Mouse (Mus musculus): ENCODE results near the gene Tnfsf10.
"Not testable (repeated sequence)": the region's sequence is repeated elsewhere in the genome, so short reads cannot be mapped to it uniquely, and the experiment has no call there.

The Tnfsf10 gene

DNA sequence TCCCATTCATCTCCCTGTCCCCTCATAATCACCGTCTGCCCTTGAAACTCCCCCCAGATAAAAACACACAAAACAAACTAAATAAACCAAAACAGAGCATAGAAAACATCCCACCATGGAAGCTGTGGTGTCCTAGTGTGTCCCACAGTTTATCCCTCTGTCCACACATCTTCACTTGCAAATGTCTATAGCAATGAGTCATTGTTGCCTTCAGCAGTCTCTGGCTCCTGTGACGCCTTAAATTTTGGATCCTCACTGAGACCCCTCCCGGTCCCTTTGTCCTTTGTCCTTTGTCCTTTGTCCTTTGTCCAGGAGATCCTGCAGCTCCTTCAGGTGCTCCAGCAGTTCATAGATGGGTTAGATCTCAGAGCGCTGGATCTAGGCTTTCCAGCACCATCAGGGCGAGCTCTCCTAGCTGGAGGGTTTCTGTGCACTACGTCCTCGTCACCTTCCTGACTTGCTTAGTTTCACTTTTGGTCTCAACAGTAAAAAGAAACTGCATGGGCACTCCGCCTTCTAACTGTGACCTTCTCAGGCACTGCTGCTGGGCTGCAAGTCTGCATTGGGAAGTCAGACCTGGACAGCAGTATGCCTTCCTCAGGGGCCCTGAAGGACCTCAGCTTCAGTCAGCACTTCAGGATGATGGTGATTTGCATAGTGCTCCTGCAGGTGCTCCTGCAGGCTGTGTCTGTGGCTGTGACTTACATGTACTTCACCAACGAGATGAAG, at the start of gene Tnfsf10:
Tnfsf10 (plus strand) TSS at position 470 of the 729 bp plus-strand sequence.
- DNase-seq (ENCODE audit: low read depth, low spot score) = peak; percentile 84

- no peak for DNase-seq (ENCODE audit: low read depth, low spot score)
Observed at GRCm38 (mm10) chr3:27267327-27267726, 49.5 kb upstream of the Tnfsf10 start.

DNA sequence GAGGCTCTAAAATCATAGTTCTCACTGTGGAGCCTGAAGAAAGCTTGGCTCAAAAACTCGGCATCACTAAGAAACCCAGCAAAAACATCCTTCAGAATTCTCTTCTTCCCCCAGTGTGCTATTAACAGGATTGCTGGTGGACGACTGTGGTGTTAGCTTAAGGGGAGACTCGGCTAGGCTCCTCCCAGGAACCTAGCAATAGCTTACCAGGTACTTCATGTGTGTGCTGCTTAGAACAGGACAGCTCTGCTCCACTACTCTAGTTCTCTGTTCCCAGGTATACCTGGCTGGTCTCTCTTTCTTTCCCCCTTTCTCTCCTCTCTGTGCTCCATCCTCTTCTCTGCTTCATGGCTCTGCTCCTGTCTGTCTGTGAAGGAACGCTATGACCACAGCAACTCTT, 48.9 kb upstream of the Tnfsf10 start:
- no peak for DNase-seq (ENCODE audit: low read depth, low spot score)

DNA sequence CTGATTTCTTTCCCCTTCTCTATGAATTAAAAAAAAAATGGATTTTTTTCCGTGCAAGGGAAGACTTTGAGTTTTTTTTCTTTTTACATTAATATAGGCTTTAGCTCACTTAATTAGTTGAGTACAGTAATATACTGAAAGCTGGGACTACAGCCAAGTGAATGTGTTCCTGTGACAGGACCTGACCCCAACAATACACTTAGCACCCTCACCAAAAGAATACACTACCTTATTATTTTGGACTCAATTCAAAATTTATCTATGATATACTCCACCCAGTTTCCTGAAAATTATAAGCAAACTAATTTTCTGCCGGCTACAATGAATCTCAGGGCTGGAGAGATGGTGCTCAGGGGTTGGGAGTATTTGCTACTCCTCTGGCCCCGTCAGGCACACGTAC, 47.7 kb upstream of the Tnfsf10 start:
- DNase-seq (ENCODE audit: low read depth, low spot score) = no peak

DNA sequence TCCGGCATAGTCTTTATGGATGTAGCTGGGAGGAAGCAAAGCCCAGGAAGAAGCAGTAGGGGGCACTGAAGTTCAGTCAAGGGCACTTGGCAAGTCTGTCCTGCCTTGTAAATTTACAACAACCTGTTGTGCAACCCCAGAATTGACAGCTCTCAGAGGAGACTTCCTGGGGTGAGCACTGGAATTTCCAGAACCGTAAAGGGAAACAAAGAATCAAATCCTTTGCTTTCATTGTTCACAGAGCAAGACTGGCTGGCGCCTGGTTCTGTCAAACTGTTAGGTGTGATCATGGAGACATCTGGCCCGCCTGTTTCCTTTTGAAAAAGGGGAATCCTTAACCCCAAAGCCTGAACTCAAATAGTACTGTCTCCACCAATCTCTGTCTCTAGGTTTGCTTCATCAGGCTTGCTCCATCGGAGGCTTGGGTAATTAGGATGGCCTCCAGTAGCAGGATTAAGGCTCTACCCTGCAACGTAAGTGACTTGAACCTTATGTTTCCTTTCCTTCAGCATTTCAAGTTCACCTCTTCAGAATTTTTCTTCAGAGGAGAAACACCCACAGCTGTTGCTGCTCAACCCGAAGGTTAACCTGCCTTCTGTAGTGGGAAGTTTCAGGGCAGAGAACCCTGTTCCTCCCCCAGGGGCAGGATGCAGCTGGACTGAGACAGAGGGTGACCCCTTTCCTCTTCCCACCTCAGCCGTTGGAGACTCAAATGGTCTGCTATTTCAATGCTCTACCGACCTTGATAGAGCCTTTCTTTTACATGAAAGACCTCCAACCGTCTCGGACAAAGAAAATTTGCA, 46.5 kb upstream of the Tnfsf10 start:
- peak; percentile 36 for DNase-seq (ENCODE audit: low read depth, low spot score)

DNA sequence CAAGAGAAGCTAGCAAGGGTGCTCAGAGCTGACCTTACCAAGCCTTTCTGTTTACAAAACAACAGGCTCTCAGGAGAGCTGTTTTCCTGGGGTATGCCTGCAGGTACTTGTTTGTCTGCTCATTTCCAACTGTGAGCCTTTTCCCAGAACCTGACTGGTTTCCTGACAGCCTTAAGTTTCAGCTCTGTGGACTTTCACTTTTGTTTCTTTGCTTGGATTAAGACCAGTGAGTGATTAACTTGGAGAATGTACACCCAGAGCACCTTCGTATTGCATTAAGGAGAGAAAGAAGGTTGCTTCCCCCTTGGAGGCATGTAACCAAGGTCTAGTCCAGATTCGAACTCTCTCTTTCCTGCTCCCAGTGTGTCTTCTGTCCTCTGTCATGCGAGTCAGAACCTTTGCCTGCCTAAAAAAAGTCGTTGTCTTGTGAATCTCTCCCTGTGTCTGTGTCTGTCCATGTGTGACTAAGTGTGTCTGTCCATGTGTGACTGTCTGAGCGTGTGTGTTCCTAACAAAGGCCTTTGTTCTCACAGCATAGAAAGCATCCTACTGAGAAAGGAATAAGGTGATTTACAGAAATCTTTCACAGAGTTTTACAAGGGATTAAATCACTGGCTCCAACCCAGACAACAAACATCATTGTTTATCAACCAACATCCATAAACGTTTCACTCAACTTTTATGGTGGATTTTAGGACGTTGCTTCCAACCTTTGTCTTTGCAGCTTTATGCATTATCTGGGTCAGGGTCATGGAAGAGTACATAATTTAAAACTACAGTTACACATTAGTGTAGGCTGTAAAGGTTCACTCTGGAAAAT, 43.7 kb upstream of the Tnfsf10 start:
- DNase-seq (ENCODE audit: low read depth, low spot score) = no peak

GRCm38 (mm10) chr3:27279286-27279925, 37.4 kb upstream of the Tnfsf10 start:
- not testable (repeated sequence) for DNase-seq (ENCODE audit: low read depth, low spot score)

- peak; percentile 38 for DNase-seq (ENCODE audit: low read depth, low spot score)
Observed at GRCm38 (mm10) chr3:27280280-27280749, 36.5 kb upstream of the Tnfsf10 start.

DNA sequence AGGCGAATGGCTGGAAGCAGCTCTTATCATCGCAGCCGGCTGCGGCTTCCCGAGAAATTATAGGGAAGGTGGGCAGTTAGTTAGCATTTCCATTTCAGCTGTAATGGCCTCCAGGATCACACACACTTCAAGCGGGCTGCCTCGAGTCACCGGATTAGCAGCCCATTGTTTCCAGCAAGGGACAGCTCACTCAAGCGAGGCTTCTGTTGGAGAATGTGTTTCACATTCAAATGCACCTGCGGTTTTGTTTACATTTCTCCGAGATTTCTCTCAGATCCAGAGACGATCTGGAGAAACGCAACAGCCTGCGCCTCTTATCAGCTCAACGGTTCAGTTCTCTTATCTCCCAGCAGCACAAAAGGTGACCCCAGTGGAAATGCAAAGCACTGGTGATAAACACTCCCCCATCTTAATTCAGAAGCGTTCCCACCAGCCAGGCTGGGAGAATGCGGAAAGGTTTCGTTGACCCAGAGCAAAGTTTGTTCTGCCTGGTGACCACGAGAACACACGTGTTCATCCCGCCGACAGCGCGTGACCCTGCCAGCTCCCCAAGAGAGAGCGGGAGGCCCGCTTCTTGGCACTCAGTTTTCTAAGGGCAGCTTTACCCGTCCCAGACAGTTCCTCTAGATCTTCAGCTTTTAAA, 33.6 kb upstream of the Tnfsf10 start:
- DNase-seq (ENCODE audit: low read depth, low spot score) = no peak

DNA sequence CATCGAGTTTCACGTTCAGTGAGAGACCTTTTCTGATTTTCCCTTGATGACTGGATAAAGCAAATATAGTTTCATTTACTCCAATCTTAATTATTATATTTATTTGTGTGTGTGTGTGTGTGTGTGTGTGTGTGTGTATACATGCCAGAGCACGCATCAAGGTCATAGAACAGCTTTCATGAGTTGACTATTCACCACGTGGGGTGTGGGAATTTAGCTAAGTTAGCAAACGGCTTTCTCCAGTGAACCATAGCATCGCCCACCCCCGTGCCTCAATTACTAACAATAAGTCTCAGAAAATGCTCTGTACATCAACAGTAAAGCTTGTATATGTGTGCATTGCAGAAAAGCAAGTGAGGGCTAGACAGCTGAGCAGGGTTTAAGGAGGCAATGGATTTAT, 33.0 kb upstream of the Tnfsf10 start:
- DNase-seq (ENCODE audit: low read depth, low spot score) = no peak

- no peak for DNase-seq (ENCODE audit: low read depth, low spot score)
Observed at GRCm38 (mm10) chr3:27284227-27284626, 32.6 kb upstream of the Tnfsf10 start.

DNA sequence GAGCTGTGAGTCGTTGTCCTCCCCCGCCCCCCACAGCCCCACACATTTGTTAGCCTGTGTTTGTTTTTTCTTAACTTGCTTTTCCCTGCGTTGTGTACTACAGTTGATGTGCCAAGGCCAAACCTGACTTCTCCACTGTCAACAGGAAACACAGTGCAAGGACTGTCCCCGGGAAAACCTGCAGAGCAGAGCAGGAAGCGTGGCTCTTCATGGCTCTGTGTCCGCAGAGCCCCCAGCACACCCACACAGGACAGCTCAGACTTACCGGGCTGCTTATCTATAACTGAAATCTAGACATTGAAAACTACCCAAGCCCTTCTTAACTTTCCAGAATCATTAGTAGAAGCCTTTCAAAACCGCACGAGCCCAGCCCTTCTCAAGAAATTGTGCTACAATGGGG, 31.8 kb upstream of the Tnfsf10 start:
- peak; percentile 46 for DNase-seq (ENCODE audit: low read depth, low spot score)

DNA sequence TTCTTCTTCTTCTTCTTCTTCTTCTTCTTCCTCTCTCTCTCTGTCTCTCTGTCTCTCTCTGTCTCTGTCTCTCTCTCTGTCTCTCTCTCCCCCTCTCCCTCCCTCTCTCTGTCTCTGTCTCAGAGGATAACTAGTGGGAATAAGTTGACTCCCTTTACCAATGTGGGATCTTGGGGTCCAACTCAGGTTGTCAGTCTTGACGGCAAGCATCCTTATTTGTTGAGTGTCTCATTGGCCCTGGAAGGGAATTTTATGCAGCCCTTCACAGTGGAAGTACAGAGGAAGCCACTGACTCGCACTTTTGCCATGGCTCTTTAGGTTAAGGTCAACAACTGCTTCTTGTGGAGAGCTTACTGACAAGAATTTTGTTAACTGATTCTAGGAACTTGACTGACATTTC, 28.5 kb upstream of the Tnfsf10 start:
- DNase-seq (ENCODE audit: low read depth, low spot score) = no peak

- DNase-seq (ENCODE audit: low read depth, low spot score) = no peak
Observed at GRCm38 (mm10) chr3:27288909-27289308, 27.9 kb upstream of the Tnfsf10 start.

DNA sequence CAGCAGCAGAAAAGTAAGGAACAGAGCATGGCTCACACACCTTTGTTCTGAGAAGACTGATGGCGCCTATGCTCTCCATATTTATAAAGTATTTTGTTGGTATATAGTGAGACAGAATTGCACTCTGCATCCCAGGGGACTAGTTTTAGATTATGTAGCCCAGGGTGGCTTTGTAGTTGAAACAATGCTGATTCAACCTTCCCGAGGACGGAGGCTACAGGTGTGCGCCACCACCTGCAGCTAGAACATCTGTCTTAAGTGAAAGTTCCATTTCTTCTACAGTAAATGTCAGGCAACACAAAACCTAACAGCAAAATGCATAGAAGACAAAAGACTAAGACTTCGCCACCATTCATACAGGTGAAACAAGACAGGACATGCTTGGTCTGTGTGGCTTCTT, 26.5 kb upstream of the Tnfsf10 start:
- DNase-seq (ENCODE audit: low read depth, low spot score) = no peak

DNA sequence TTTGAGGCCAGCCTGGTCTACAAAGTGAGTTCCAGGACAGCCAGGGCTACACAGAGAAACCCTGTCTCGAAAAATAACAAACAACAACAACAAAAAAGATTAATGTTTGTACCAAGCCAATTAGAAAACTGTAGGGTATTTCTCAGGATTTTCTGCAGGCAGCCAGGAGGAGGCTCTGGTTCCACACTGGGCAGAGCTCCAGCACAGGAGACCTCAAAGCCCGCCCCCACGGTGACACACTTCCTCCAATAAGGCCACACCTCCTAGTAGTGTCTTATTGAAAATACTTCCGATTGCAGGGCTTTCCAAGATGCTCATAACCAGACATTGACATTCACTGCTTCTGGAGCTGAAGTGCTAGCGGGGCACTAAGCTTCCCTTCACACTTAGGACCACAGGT, 25.9 kb upstream of the Tnfsf10 start:
- DNase-seq (ENCODE audit: low read depth, low spot score) = peak; percentile 44

DNA sequence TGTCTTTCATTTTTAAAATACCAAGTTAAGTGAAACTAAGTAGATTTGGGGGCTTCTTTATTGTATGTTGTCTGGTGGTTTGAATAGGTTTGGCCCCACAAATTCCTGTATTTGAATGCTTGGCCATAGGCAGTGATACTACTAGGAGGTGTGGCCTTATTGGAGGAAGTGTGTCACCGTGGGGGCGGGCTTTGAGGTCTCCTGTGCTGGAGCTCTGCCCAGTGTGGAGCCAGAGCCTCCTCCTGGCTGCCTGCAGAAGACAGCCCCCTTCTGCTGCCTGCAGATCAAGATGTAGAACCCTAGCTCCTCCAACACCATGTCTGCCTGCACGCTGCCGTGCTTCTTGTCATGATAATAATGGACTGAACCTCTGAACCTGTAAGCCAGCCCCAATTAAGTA, 25.4 kb upstream of the Tnfsf10 start:
- peak; percentile 43 for DNase-seq (ENCODE audit: low read depth, low spot score)

DNA sequence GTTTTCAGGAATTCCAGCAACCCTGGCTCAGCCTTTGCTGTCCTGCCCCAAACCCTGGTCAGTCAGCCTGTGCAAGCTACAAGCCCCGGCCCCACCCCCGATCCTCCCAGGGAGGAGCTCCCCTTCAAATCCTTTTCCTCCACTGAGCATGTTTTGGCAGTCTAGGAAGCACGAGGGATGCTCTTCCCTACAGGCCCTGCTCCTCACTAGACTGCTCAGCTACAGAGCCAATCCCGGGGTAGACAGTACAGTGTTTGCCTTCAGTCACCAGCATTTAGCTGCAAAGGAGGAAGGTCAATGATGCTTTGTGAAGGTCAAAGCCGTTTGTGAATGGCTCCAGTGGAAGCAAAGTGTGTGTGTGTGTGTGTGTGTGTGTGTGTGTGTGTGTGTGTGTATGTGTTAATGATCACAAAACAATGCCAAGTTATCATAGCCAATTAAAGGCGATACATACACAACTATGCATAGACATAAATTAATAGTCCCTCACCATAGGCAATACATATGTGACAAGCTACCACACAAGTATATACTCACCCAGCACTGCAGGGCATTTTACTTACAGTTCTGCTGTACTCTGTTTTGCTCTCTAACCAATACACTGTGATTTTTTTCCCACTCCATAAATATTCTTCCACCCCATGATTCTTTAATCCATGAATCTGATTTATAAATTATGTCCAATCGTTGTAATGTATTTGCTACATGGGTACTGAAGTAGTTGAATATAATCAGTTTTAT, 23.0 kb upstream of the Tnfsf10 start:
- DNase-seq (ENCODE audit: low read depth, low spot score) = no peak

GRCm38 (mm10) chr3:27300451-27300850, 16.4 kb upstream of the Tnfsf10 start:
- DNase-seq (ENCODE audit: low read depth, low spot score) = no peak

DNA sequence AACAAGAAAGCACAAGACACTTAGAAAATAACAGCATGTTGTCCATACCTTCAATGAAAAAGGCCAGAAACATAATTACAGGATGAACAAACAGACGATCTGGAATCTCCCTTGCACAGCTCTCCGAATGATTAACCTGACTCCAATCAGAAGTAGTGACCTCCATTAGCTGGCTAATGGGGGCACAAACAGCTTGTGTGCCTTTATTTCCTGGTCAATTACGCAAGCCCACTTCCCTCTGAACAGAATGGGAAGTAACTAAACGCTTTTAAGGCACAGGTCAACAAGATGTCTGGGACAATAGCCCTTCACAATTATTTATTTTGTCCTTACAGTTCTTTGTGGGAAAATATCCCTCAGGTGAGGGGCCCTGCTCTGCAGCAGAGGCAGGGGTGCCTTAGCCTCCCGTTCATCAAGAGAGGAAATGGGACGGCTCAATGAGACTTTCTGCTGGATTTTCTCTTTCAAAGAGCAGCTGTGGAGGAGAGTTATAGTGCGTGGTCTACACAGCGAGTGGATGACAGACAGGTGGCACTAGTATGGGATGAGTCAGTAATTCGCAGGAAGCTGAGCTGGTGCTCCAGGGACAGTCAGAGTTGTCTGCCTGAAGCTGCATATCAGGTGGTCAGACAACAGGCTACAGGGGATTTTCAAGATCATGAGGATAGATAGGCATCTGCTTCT, 14.3 kb upstream of the Tnfsf10 start:
- DNase-seq (ENCODE audit: low read depth, low spot score) = no peak
